Mouse (Mus musculus) E14TG2a.4 (cell line): ENCODE measurements at regions not wholly inside any gene's neighbourhood (a gene's known extent, or its start where the extent isn't known, plus 50 kb on each side); places are given as distances from the start of the nearest gene placed in this dataset.

Source experiments
- H3K27me3 ChIP-seq: 2 replicates; pipeline ENCODE4 v1.6.1; 2014; ENCODE audit warnings: low read length, control low read depth; ENCODE audit not compliant: insufficient read depth
- H3K36me3 ChIP-seq: 2 replicates; pipeline ENCODE4 v1.6.1; 2014; ENCODE audit warnings: low read length, control low read depth; ENCODE audit not compliant: insufficient read depth
- H3K4me1 ChIP-seq: replicated peaks from 2 replicates; pipeline ENCODE4 v1.6.1; 2014; ENCODE audit warnings: low read depth, low read length, control low read depth
- H3K4me3 ChIP-seq: replicated peaks from 2 replicates; pipeline ENCODE4 v1.5.1; 2014; ENCODE audit warnings: mild to moderate bottlenecking, low read length
- H3K9me3 ChIP-seq: 2 replicates; pipeline ENCODE4 v1.6.1; 2014; ENCODE audit warnings: low read length, control low read depth
- CTCF ChIP-seq: conservative IDR thresholded peaks from 2 replicates; pipeline ENCODE4 v1.5.1; 2014; ENCODE audit warnings: low read length
- NANOG ChIP-seq: IDR thresholded peaks from 2 replicates; pipeline ENCODE4 v1.6.1; 2014; ENCODE audit warnings: borderline replicate concordance, low read length, mixed read lengths
- POU5F1 ChIP-seq: IDR thresholded peaks from 2 replicates; pipeline ENCODE4 v1.6.1; 2014; ENCODE audit warnings: low read length, borderline replicate concordance

- no peaks in the 10 kb centered on the region for H3K27me3 ChIP-seq
- H3K36me3 ChIP-seq = no peaks in the 10 kb centered on the region
- H3K9me3 ChIP-seq = no peaks in the 10 kb centered on the region
- H3K4me1 ChIP-seq = peaks cover 3% of the 10 kb centered on the region; the same call in 1 of the 2 replicates
- H3K4me3 ChIP-seq = no peak overlapping the region
- TF ChIP-seq CTCF (no peak), POU5F1 (no peak), NANOG (no peak)
Measured at GRCm38 (mm10) chr8:26650287-26650686, 326.8 kb upstream of the Zfp703 start.

- H3K27me3 ChIP-seq = no peaks in the 10 kb centered on the region
- TF ChIP-seq POU5F1 = no peak
- no peak for TF ChIP-seq NANOG
- no peak for TF ChIP-seq CTCF
- no peaks in the 10 kb centered on the region for H3K9me3 ChIP-seq
- H3K4me1 ChIP-seq = no peaks in the 10 kb centered on the region
- no peak overlapping the region for H3K4me3 ChIP-seq
- H3K36me3 ChIP-seq = no peaks in the 10 kb centered on the region
Measured at GRCm38 (mm10) chr8:26655897-26656296, 321.2 kb upstream of the Zfp703 start.

GRCm38 (mm10) chr8:26656310-26657075 is 320.6 kb upstream of the Zfp703 start:
- no peaks in the 10 kb centered on the region for H3K27me3 ChIP-seq
- no peak for TF ChIP-seq NANOG
- no peak for TF ChIP-seq POU5F1
- no peak for TF ChIP-seq CTCF
- H3K36me3 ChIP-seq = no peaks in the 10 kb centered on the region
- H3K4me1 ChIP-seq = no peaks in the 10 kb centered on the region
- H3K4me3 ChIP-seq = no peak overlapping the region
- H3K9me3 ChIP-seq = no peaks in the 10 kb centered on the region

GRCm38 (mm10) chr8:26659381-26659780 is 317.7 kb upstream of the Zfp703 start:
- H3K4me1 ChIP-seq = no peaks in the 10 kb centered on the region
- TF ChIP-seq POU5F1 = no peak
- TF ChIP-seq CTCF = no peak
- no peak for TF ChIP-seq NANOG
- no peak overlapping the region for H3K4me3 ChIP-seq
- no peaks in the 10 kb centered on the region; the same call in 1 of the 2 replicates for H3K27me3 ChIP-seq
- H3K36me3 ChIP-seq = no peaks in the 10 kb centered on the region
- no peaks in the 10 kb centered on the region for H3K9me3 ChIP-seq

GRCm38 (mm10) chr8:26669541-26669940 is 307.6 kb upstream of the Zfp703 start:
- Histone ChIP-seq H3K36me3 (no peaks in the 10 kb centered on the region), H3K27me3 (no peaks in the 10 kb centered on the region; the same call in 1 of the 2 replicates), H3K4me3 (no peak overlapping the region), H3K9me3 (peaks cover 13% of the 10 kb centered on the region), H3K4me1 (peaks cover 9% of the 10 kb centered on the region; the same call in 1 of the 2 replicates)
- TF ChIP-seq POU5F1 (no peak), CTCF (no peak), NANOG (no peak)

- 0 out of 2 replicates have a peak, but pooled peaks cover 4% of the 10 kb centered on the region for H3K4me1 ChIP-seq
- no peak overlapping the region for H3K4me3 ChIP-seq
- peaks cover 12% of the 10 kb centered on the region for H3K9me3 ChIP-seq
- no peaks in the 10 kb centered on the region for H3K36me3 ChIP-seq
- TF ChIP-seq POU5F1 (no peak), NANOG (no peak), CTCF (no peak)
- H3K27me3 ChIP-seq = no peaks in the 10 kb centered on the region
Measured at GRCm38 (mm10) chr8:26672486-26673395, 304.4 kb upstream of the Zfp703 start.

- H3K27me3 ChIP-seq = no peaks in the 10 kb centered on the region
- no peak for TF ChIP-seq NANOG
- TF ChIP-seq CTCF = no peak
- TF ChIP-seq POU5F1 = no peak
Measured at GRCm38 (mm10) chr8:26677584-26678138, 299.5 kb upstream of the Zfp703 start.

GRCm38 (mm10) chr8:26680891-26681381 is 296.2 kb upstream of the Zfp703 start:
- H3K27me3 ChIP-seq = no peaks in the 10 kb centered on the region
- H3K4me3 ChIP-seq = no peak overlapping the region
- no peaks in the 10 kb centered on the region for H3K36me3 ChIP-seq
- TF ChIP-seq POU5F1 (no peak), NANOG (no peak), CTCF (no peak)
- H3K4me1 ChIP-seq = no peaks in the 10 kb centered on the region
- H3K9me3 ChIP-seq = no peaks in the 10 kb centered on the region

More at GRCm38 (mm10) chr8:26677584-26678138, 299.5 kb upstream of the Zfp703 start:
- no peak overlapping the region for H3K4me3 ChIP-seq
- no peaks in the 10 kb centered on the region for H3K36me3 ChIP-seq
- H3K9me3 ChIP-seq = no peaks in the 10 kb centered on the region
- 0 out of 2 replicates have a peak, but pooled peaks cover 4% of the 10 kb centered on the region for H3K4me1 ChIP-seq
